Mouse (Mus musculus): ENCODE results near the gene Faim2.

DNA sequence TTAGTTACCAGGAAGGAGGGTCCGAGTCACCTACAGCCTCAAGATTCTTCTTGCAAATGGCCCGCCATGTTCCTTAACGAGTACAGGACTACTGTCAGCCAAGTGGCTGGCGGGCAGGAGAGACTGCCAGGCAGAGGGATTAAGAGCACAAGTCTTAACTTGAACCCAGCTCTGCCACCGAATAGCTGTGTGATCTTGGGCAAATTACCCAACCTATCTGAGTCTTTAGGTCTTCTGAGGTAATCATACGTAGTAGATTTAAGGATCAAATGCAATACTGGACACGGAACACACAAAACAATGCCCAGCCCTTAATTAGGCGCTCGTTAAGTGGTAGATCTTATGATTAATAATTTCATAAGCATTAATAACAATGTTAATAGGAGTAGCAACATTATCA lies 8.3 kb downstream of the Faim2 start:
- TF ChIP-seq GATA1 (IDR thresholded peaks at IDR 0.05; ENCODE audit: borderline replicate concordance, low read length): no peak
- TF ChIP-seq FLI1 (IDR thresholded peaks at IDR 0.05; ENCODE audit: low read length): no peak
